Mouse (Mus musculus): ENCODE measurements at regions not wholly inside any gene's neighbourhood (a gene's known extent, or its start where the extent isn't known, plus 50 kb on each side); places are given as distances from the start of the nearest gene placed in this dataset.

DNA sequence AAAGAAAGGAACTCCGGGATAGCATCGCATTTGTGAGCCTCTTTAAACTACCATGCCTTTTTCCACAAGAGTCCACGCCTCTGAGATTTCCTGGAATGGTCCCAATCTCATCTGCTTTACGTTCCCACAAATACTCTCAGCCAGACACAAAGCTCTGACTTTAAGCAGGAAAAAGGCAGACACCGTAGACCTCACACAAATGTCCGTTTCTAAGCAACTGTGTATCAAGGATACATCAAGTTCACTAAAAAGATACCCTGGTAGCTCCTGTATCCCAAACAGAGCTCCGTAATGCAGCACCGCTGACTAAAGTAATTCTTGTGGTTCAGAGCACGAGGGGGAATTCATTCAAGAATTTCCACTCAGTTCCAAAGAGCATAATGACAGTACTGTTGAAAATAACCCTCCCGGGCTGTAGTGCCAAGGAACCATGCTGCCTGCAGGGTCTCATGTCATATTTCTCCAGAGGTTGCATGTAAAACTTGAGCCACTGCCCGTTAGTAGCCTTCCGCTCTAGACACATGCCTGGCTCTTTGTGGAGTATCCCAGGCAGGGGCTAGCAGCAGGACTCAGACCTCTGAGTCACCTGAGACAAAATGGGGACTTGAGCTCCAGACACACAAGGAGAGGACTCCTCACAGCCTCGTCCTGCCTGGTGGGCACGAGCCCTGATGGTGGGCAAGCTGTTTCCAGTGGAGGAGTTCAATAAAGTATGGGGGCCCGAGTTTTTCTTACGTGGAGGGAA, 58.0 kb downstream of the Klf4 start:
- TF ChIP-seq CTCF (IDR thresholded peaks at IDR 0.05; ENCODE audit: low read depth, low read length) (no peak), POLR2A (IDR thresholded peaks at IDR 0.05; ENCODE audit: extremely low read depth, insufficient read depth, low read length) (no peak)
